Mouse (Mus musculus) lung, postnatal 0 days (tissue): ENCODE measurements around the gene Adam30.

Source experiments
- CTCF ChIP-seq: IDR thresholded peaks from 2 replicates; pipeline ENCODE4 v1.5.1; 2016; ENCODE audit warnings: antibody characterized with exemption, mild to moderate bottlenecking
- EP300 ChIP-seq: IDR thresholded peaks from 2 replicates; pipeline ENCODE4 v1.6.1; 2016; ENCODE audit warnings: antibody characterized with exemption, mild to moderate bottlenecking, control low read depth

GRCm38 (mm10) chr3:98127775-98128174 is 32.7 kb upstream of the Adam30 start:
- TF ChIP-seq EP300 (no peak), CTCF (no peak)
